Mouse (Mus musculus) neural tube, embryonic 12.5 days (tissue): ENCODE data around the gene Cyb5rl. TPM values are rescaled to one million over a fixed set of nuclear protein-coding genes. Genes with fewer than 3 reads are reported as not detected.
A peak's percentile ranks its signal among the peaks of the same experiment; 100 is the strongest.

ENCODE experiments used
- ATAC-seq: fragments of 200-750 bp; cut with Nextera tagmentation; 2 replicates; pipeline ENCODE4 v1.8.0; 2017; ENCODE audit warnings: low read depth, mild to moderate bottlenecking, moderate TSS enrichment, moderate library complexity; ENCODE audit not compliant: low FRiP score
- H3K27ac ChIP-seq: fragments of 300-500 bp; sonication (generic); 2 replicates; pipeline ENCODE4 v1.5.1; 2016
- H3K27me3 ChIP-seq: fragments of 300-500 bp; sonication (generic); replicated peaks from 2 replicates; pipeline ENCODE4 v1.6.1; 2016; ENCODE audit warnings: mild to moderate bottlenecking
- H3K36me3 ChIP-seq: fragments of 300-500 bp; sonication (generic); 2 replicates; pipeline ENCODE4 v1.6.1; 2016; ENCODE audit warnings: mild to moderate bottlenecking
- H3K4me1 ChIP-seq: fragments of 300-500 bp; sonication (generic); 2 replicates; pipeline ENCODE4 v1.6.1; 2016
- H3K4me2 ChIP-seq: fragments of 300-500 bp; sonication (generic); replicated peaks from 2 replicates; pipeline ENCODE4 v1.6.1; 2016; ENCODE audit warnings: mild to moderate bottlenecking
- H3K4me3 ChIP-seq: fragments of 300-500 bp; sonication (generic); 2 replicates; pipeline ENCODE4 v1.5.1; 2016
- H3K9ac ChIP-seq: fragments of 300-500 bp; sonication (generic); 2 replicates; pipeline ENCODE4 v1.6.1; 2016; ENCODE audit warnings: mild to moderate bottlenecking
- H3K9me3 ChIP-seq: fragments of 300-500 bp; sonication (generic); 2 replicates; pipeline ENCODE4 v1.6.1; 2016; ENCODE audit warnings: mild to moderate bottlenecking
- WGBS: fragments of 180-500 bp; shearing (Covaris S2); methylation state at CpG from one replicate; pipeline ENCODE4 v1.1.7; 2016; 5-methylcytosine and 5-hydroxymethylcytosine counted together
- polyA plus RNA-seq: library from polyadenylated mRNA; unstranded; fragments of >200 nt; fragmentation: Nextera tagmentation; extraction: Ambion mirVana; gene quantifications from 2 replicates; pipeline ENCODE4 v1.2.1, GENCODE M21; 2016

Gene Cyb5rl
- polyA plus RNA-seq, result 4.3 and 5.2 TPM in 2 replicates

- peak within 1 kb of the TSS; percentile 88 for H3K9ac ChIP-seq
- peak within 1 kb of the TSS; percentile 97 for H3K4me2 ChIP-seq
- peak; percentile 99 for ATAC-seq
- H3K27me3 ChIP-seq, result no peaks in the 10 kb centered on the region
- no peaks in the 10 kb centered on the region for H3K9me3 ChIP-seq
- peak within 1 kb of the TSS; percentile 92 for H3K4me3 ChIP-seq
- no peak within 1 kb of the TSS for H3K27ac ChIP-seq
- peaks cover 31% of the 10 kb centered on the region for H3K36me3 ChIP-seq
- under 1% methylated on average over 60 of the region's 60 CpGs for WGBS
- H3K4me1 ChIP-seq, result peaks cover 16% of the 10 kb centered on the region
These were observed at the start of gene Cyb5rl, which contains the start of gene Mrpl37 for GRCm38 (mm10) chr4:107066252-107067124. Gene Cyb5rl (plus strand): TSS chr4:107066988. Gene Mrpl37 (minus strand): TSS chr4:107066868.

DNA sequence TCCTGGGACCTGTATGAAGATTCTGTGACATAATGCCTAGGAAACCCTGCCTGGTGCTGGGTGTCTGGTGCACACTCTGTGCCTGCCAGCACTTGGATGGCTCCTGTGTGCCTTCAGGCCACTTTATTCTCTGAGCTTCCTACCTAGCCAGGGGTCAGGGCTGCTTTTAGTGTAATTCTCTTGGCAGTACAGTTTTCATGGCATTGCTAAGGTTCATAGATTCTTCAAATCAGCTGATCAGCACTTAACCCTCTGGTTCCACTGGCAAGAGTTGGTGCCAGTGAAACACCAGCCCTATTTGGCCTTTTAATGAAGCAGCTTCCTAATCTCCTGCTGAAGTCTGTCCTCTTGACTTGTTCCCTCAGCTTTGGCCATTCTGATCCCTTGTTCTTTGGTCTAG is 49.5 kb upstream of the Cyb5rl start:
- Histone ChIP-seq H3K9me3 (no peaks in the 10 kb centered on the region), H3K4me2 (no peak overlapping the region), H3K9ac (0 out of 2 replicates have a peak overlapping the region, but pooled peaks have one; percentile 48), H3K4me1 (peaks cover 87% of the 10 kb centered on the region), H3K27ac (peak overlapping the region; percentile 67; the same call in 1 of the 2 replicates), H3K27me3 (no peaks in the 10 kb centered on the region), H3K4me3 (no peak overlapping the region), H3K36me3 (0 out of 2 replicates have a peak, but pooled peaks cover 5% of the 10 kb centered on the region)
- no peak for ATAC-seq

DNA sequence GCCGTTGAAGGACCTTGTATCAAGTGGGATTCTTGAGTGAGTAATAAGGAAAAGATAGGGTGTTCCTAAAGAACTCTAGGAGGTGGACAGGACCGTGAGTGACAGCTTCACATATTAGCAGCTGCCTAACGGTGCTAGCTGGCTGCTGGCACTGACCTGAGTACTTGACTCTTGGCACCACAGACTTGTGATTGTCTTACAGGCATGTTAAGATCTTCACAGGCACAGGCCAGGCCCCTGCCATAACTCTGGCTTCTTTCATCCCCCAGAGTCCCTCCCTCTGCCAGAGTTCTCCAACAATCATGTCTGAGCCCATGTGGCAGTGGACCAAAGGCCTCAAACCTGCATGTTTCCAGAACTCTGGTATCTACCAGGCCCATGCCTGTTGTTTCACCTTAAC is 48.3 kb upstream of the Cyb5rl start:
- Histone ChIP-seq H3K27ac (peak overlapping the region; percentile 34; the same call in 1 of the 2 replicates), H3K36me3 (peaks cover 7% of the 10 kb centered on the region; the same call in 1 of the 2 replicates), H3K9me3 (no peaks in the 10 kb centered on the region), H3K4me1 (peaks cover 96% of the 10 kb centered on the region), H3K9ac (no peak overlapping the region), H3K4me3 (no peak overlapping the region), H3K27me3 (no peaks in the 10 kb centered on the region), H3K4me2 (0 out of 2 replicates have a peak overlapping the region, but pooled peaks have one; percentile 3)
- WGBS, result 75% methylated on average over 3 of the region's 3 CpGs
- ATAC-seq, result no peak

DNA sequence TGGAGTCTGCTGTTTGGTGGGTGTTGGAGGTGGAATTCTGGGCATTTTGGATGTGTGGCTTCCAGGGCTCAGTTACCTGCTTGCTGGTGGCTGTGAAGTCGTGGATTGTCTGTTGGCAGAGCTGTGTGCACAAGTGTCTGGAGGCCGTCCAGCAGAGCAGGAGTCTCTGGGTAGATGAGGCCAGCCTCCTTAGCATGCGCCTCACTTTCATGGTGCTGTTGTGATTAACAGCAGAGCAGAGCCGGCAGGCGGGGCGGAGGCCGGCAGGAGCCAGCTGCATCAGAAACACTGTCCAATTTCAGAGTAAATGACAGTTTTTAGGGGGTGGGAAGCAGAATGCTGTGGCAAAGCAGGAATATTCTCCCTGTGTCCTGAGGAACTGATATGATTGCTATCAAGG is 47.8 kb upstream of the Cyb5rl start:
- WGBS, result 25% methylated on average over 7 of the region's 7 CpGs
- Histone ChIP-seq H3K36me3 (peaks cover 7% of the 10 kb centered on the region; the same call in 1 of the 2 replicates), H3K27ac (peak overlapping the region; percentile 34; the same call in 1 of the 2 replicates), H3K9me3 (no peaks in the 10 kb centered on the region), H3K4me2 (0 out of 2 replicates have a peak overlapping the region, but pooled peaks have one; percentile 16), H3K9ac (no peak overlapping the region), H3K4me1 (peaks cover 94% of the 10 kb centered on the region), H3K27me3 (no peaks in the 10 kb centered on the region), H3K4me3 (no peak overlapping the region)
- no peak for ATAC-seq

DNA sequence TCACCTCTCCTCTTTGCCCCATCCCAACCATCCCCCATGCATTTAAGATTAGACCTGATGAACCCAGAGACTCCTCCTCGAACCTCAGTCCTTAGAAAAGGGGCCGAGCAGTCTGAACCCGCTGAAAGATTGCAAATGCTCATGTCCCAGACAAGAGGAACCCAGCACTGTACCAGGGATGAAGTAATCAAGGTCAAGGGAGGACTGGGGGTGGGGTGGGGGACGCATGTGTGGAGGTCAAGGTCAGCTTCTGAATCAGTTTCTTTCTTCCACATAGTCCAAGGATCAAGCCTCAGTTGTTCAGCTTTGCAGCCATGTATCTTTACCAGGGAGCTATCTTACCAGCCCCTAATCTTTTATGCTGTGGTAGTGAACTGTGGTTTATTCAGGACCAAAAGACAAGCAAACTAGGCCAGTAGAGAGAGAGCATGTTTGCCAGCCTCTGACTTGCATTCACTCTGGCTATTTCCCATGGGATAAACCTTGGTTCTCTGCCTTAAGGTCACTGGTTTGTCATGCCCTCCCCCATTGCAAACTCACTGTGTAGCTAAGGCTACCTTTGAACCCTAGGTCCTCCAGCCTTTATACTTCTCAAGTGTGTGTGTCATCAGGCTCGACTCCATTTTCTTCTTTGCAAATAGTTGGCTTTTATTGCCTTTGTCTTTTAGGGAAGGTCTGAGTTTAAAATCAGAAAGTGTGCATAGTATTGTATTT is 46.3 kb upstream of the Cyb5rl start:
- no peak overlapping the region for H3K27ac ChIP-seq

GRCm38 (mm10) chr4:107021464-107021863 is 45.3 kb upstream of the Cyb5rl start:
- no peaks in the 10 kb centered on the region for H3K27me3 ChIP-seq
- peaks cover 3% of the 10 kb centered on the region; the same call in 1 of the 2 replicates for H3K36me3 ChIP-seq
- WGBS, result 69% methylated on average over 3 of the region's 3 CpGs
- no peak overlapping the region for H3K4me2 ChIP-seq
- H3K4me1 ChIP-seq, result peaks cover 87% of the 10 kb centered on the region
- no peaks in the 10 kb centered on the region for H3K9me3 ChIP-seq
- no peak for ATAC-seq
- no peak overlapping the region for H3K4me3 ChIP-seq
- no peak overlapping the region for H3K27ac ChIP-seq
- H3K9ac ChIP-seq, result no peak overlapping the region

More for the DNA sequence above, 46.3 kb upstream of the Cyb5rl start:
- Histone ChIP-seq H3K4me1 (peaks cover 95% of the 10 kb centered on the region), H3K9ac (no peak overlapping the region), H3K27me3 (no peaks in the 10 kb centered on the region), H3K4me2 (no peak overlapping the region), H3K36me3 (peaks cover 3% of the 10 kb centered on the region; the same call in 1 of the 2 replicates), H3K9me3 (no peaks in the 10 kb centered on the region), H3K4me3 (no peak overlapping the region)
- no peak for ATAC-seq
- 66% methylated on average over 5 of the region's 5 CpGs for WGBS

DNA sequence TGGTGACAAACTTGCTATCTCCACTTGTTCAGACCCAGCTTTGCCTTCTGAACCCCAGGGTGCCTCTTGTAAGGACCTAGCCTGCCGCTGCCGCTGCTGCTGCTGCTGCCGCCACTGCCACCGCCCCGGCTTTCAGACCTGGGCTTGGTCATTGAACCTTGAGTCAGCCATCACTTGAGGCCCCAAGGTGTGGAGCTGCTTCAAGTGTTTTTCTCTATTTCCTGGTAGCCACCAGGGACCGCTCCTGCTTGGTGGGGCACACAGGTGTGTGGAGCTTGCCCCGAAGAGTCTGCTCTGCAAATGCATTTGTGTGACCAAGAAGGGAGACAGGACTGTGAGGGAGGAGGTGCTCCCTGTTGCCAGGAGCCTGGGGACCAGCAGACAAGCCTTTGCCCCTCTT is 41.9 kb upstream of the Cyb5rl start:
- H3K4me2 ChIP-seq, result no peak overlapping the region
- ATAC-seq, result no peak
- H3K27me3 ChIP-seq, result no peaks in the 10 kb centered on the region
- no peak overlapping the region for H3K9ac ChIP-seq
- peaks cover 29% of the 10 kb centered on the region for H3K36me3 ChIP-seq
- H3K4me1 ChIP-seq, result peaks cover 52% of the 10 kb centered on the region
- H3K9me3 ChIP-seq, result no peaks in the 10 kb centered on the region
- WGBS, result 78% methylated on average over 7 of the region's 7 CpGs
- no peak overlapping the region for H3K27ac ChIP-seq
- H3K4me3 ChIP-seq, result no peak overlapping the region

- Histone ChIP-seq H3K9me3 (no peaks in the 10 kb centered on the region), H3K9ac (no peak overlapping the region), H3K4me3 (no peak overlapping the region), H3K27me3 (no peaks in the 10 kb centered on the region), H3K27ac (no peak overlapping the region), H3K4me1 (peaks cover 48% of the 10 kb centered on the region), H3K4me2 (no peak overlapping the region), H3K36me3 (peaks cover 32% of the 10 kb centered on the region)
- ATAC-seq, result no peak
- WGBS, result 76% methylated on average over 5 of the region's 5 CpGs
These were observed 41.4 kb upstream of the Cyb5rl start for GRCm38 (mm10) chr4:107025369-107025768.

- no peaks in the 10 kb centered on the region for H3K9me3 ChIP-seq
- ATAC-seq, result no peak
- WGBS, result 58% methylated on average over 8 of the region's 8 CpGs
- peaks cover 43% of the 10 kb centered on the region for H3K36me3 ChIP-seq
- no peaks in the 10 kb centered on the region for H3K27me3 ChIP-seq
- H3K4me2 ChIP-seq, result no peak overlapping the region
- H3K4me1 ChIP-seq, result peaks cover 37% of the 10 kb centered on the region
- no peak overlapping the region for H3K27ac ChIP-seq
- H3K9ac ChIP-seq, result no peak overlapping the region
- H3K4me3 ChIP-seq, result no peak overlapping the region
These were observed 40.3 kb upstream of the Cyb5rl start for GRCm38 (mm10) chr4:107026451-107026850.

DNA sequence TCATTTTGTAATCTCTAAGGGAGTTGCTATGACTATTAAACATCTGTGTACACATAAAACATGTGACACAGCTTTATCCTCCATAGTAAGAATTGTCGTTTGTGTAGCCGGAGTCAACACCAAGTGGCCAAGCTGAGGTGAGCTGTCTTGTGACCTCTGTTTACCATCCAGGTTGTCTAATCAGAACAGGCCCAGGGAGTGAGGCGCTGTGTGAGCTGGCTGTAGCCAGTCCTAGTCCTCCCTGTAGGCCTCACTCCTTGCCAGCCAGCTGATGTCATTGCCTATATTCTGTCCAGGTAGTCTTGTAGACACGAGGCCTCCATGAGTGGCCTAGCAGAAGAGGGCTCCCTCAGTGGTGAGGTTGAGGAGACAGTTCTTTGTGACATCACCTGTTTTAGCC is 31.1 kb upstream of the Cyb5rl start:
- H3K4me1 ChIP-seq, result peaks cover 10% of the 10 kb centered on the region; the same call in 1 of the 2 replicates
- H3K9me3 ChIP-seq, result no peaks in the 10 kb centered on the region
- H3K4me2 ChIP-seq, result no peak overlapping the region
- no peaks in the 10 kb centered on the region for H3K27me3 ChIP-seq
- WGBS, result 90% methylated on average over 4 of the region's 4 CpGs
- H3K27ac ChIP-seq, result no peak overlapping the region
- no peak overlapping the region for H3K4me3 ChIP-seq
- H3K36me3 ChIP-seq, result peaks cover 91% of the 10 kb centered on the region
- no peak overlapping the region for H3K9ac ChIP-seq
- no peak for ATAC-seq

GRCm38 (mm10) chr4:107036985-107037384 is 29.8 kb upstream of the Cyb5rl start:
- Histone ChIP-seq H3K4me3 (no peak overlapping the region), H3K4me1 (peaks cover 10% of the 10 kb centered on the region; the same call in 1 of the 2 replicates), H3K9me3 (no peaks in the 10 kb centered on the region), H3K36me3 (peaks cover 91% of the 10 kb centered on the region), H3K4me2 (no peak overlapping the region), H3K9ac (no peak overlapping the region), H3K27ac (no peak overlapping the region), H3K27me3 (no peaks in the 10 kb centered on the region)
- 97% methylated on average over 2 of the region's 2 CpGs for WGBS
- no peak for ATAC-seq

- H3K4me1 ChIP-seq, result peaks cover 10% of the 10 kb centered on the region; the same call in 1 of the 2 replicates
- H3K4me3 ChIP-seq, result no peak overlapping the region
- no peaks in the 10 kb centered on the region for H3K9me3 ChIP-seq
- no peak for ATAC-seq
- H3K36me3 ChIP-seq, result peaks cover 82% of the 10 kb centered on the region
- no peak overlapping the region for H3K4me2 ChIP-seq
- WGBS, result 87% methylated on average over 4 of the region's 4 CpGs
- H3K9ac ChIP-seq, result 0 out of 2 replicates have a peak overlapping the region, but pooled peaks have one; percentile 1
- no peaks in the 10 kb centered on the region for H3K27me3 ChIP-seq
- H3K27ac ChIP-seq, result no peak overlapping the region
These were observed 28.5 kb upstream of the Cyb5rl start for GRCm38 (mm10) chr4:107038303-107038702.
